Mouse (Mus musculus) cerebellum, adult 9-10 months (tissue): ENCODE measurements around the gene Pheta2.
"Not testable (repeated sequence)": the region's sequence is repeated elsewhere in the genome, so short reads cannot be mapped to it uniquely, and the experiment has no call there.

Source experiments
- DNase-seq: peaks from one replicate; pipeline ENCODE4 v3.0.0; 2022

Gene Pheta2

GRCm38 (mm10) chr15:82372446-82372845, 33.7 kb downstream of the Pheta2 start:
- no peak for DNase-seq

GRCm38 (mm10) chr15:82372991-82373390, 34.2 kb downstream of the Pheta2 start:
- no peak for DNase-seq

- no peak for DNase-seq
Observed at GRCm38 (mm10) chr15:82374437-82374836, 35.7 kb downstream of the Pheta2 start.

GRCm38 (mm10) chr15:82375855-82376254, 37.1 kb downstream of the Pheta2 start:
- DNase-seq = no peak

GRCm38 (mm10) chr15:82376393-82377138, 37.8 kb downstream of the Pheta2 start:
- no peak for DNase-seq

DNA sequence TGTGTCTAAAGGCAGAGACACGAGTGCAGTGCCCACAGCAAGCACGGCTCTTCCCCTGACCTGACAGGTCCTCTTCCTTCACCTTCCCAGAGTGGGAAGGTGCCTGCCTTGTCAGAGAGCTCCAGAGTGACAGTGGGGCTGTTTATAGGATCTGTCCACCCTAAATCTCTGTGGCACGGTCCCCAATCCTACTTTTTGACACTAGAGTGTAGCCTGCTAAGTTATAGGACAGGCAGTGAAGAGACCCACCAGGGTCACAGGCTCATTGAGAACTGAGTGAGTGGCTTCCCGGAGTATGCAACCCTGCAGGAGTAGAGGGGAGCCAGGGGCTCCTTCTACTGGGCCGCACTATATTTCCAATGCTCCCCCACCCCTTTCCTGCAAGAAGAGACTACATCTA, 39.0 kb downstream of the Pheta2 start:
- no peak for DNase-seq

- DNase-seq = no peak
Observed at GRCm38 (mm10) chr15:82378261-82379180, 39.8 kb downstream of the Pheta2 start.

- no peak for DNase-seq
Observed at GRCm38 (mm10) chr15:82379511-82379870, 40.7 kb downstream of the Pheta2 start.

DNA sequence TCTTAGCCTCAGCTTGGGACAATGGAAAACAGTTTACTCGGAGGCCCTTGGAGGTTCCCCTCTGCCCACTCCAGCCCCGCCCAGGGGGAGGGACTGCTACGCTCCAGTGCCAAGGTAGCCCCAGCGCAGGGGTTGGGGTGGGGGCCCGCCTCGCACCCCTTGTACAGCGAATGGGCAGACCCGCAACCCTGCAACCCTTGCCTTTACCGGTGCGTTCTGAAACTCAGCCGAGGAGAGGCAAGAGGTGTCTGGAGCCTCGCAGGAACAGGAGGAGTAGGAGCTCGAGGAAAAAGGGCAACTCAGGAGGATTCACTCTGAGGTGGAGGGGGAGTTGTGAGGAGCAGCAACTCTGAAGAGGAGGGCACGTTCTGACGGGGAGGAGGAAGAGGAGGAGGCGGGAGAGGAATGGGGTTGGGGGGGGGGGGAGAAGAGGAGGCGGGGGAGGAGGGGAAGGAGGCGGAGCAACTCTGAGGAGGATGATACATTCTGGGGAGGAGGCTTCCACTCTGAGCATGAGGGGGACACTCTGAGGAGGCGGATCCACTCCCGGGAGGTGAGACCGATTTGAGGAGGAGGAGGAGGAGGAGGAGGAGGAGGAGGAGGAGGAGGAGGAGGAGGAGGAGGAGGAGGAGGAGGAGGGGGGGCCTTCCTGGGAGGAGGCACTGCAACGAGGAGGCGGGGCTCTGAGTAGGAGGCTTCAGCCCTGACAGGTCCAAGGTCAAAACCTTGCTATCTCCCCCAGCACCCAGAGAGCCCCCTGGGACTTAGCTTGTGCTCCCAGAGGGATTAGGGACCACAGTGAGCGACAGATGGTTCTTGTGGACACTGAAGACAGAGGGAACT, 41.4 kb downstream of the Pheta2 start, which contains the start of gene Cyp2d22:
Cyp2d22 (minus strand) TSS at position 390 of the 843 bp plus-strand sequence.
- DNase-seq = peak; percentile 71

- DNase-seq = no peak
Observed at GRCm38 (mm10) chr15:82380714-82381062, 41.9 kb downstream of the Pheta2 start.

DNA sequence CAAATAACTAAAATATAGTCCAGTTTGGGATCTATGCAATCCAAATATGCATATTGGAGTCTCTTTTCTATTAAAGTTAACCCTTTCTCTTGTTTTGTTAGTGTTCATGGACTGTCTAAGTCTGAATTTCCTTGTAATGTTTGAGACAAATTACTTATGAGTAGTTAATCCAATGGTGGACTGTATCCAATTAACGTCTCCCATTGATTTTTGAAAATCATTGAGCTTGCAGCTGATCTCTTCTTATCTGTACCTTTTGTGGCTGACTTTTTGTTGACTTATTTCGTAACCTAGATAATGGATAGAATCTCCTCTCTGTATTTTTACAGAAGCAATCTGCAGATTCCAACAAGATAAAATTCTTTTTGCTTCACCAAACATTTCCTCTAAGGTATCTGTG, 43.7 kb downstream of the Pheta2 start:
- DNase-seq = no peak

DNA sequence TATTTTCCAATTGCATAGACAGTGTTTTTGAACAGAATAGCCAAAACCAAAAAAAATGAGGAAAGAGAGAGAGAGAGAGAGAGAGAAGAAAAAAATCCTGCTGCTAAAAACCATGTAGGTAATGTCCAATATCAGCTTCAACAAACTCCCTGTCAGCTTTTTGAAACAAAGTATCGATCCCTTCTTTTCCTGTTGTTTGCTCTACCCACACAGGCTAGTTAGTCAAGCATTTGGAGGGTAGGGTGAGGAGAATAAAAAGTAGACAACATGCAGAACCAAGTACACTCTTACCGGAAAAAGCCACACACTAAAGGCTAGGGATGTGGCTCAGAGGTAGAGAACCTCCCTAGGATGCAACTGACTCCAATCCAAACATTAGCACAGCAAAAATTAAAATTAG, 47.0 kb downstream of the Pheta2 start:
- DNase-seq = no peak

GRCm38 (mm10) chr15:82389916-82390315, 51.2 kb downstream of the Pheta2 start:
- DNase-seq = not testable (repeated sequence)

- DNase-seq = not testable (repeated sequence)
Observed at GRCm38 (mm10) chr15:82393922-82394321, 55.2 kb downstream of the Pheta2 start, which contains the start of gene Cyp2d11. TSS of gene Cyp2d11 (minus strand) at chr15:82394022.
